Mouse (Mus musculus) E14TG2a.4 (cell line): ENCODE measurements around the gene Metap2.

Source experiments
- CTCF ChIP-seq: conservative IDR thresholded peaks from 2 replicates; pipeline ENCODE4 v1.5.1; 2014; ENCODE audit warnings: low read length
- NANOG ChIP-seq: IDR thresholded peaks from 2 replicates; pipeline ENCODE4 v1.6.1; 2014; ENCODE audit warnings: borderline replicate concordance, low read length, mixed read lengths

DNA sequence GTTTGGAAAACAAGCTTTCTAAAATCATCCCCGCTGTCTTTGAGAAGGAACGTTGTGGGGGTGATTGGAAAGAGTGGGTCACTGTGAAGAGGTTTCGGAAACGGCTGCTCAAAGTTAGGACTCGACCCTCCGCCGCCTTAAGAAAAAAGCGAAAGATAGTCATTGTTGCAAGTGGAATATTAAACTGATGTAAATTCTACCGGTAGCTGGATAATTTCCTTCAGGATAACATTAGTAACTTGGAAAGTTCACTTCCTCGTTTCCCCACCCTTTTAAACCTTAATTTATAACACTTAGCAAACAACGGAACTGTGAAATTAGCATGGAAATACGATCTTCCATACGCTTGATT lies 62.5 kb downstream of the Metap2 start:
- TF ChIP-seq CTCF, result no peak
- no peak for TF ChIP-seq NANOG
